Mouse (Mus musculus) ES-Bruce4 (cell line): Measurements from ENCODE around the gene Plin5. TPM values are rescaled to one million over a fixed set of nuclear protein-coding genes. Genes with fewer than 3 reads are reported as not detected.
"Not testable (repeated sequence)": the region's sequence is repeated elsewhere in the genome, so short reads cannot be mapped to it uniquely, and the experiment has no call there.

Experiments used
- H3K27ac ChIP-seq: 2 replicates; pipeline ENCODE4 v1.5.1; 2012; ENCODE audit warnings: low read length, inconsistent platforms; ENCODE audit not compliant: insufficient read depth
- H3K27me3 ChIP-seq: 2 replicates; pipeline ENCODE4 v1.6.1; 2012; ENCODE audit warnings: mild to moderate bottlenecking, low read length, inconsistent platforms; ENCODE audit not compliant: control insufficient read depth, poor library complexity, insufficient read depth, severe bottlenecking
- H3K36me3 ChIP-seq: 2 replicates; pipeline ENCODE4 v1.6.1; 2012; ENCODE audit warnings: inconsistent platforms, mild to moderate bottlenecking, low read length, moderate library complexity; ENCODE audit not compliant: control insufficient read depth, poor library complexity, insufficient read depth, severe bottlenecking
- H3K4me1 ChIP-seq: one replicate; pipeline ENCODE4 v1.8.1; 2011; ENCODE audit warnings: low read length; ENCODE audit not compliant: control insufficient read depth, insufficient read depth
- H3K4me3 ChIP-seq: 2 replicates; pipeline ENCODE4 v1.5.1; 2011; ENCODE audit warnings: low read depth, mild to moderate bottlenecking, low read length
- H3K9ac ChIP-seq: 2 replicates; pipeline ENCODE4 v1.6.1; 2012; ENCODE audit warnings: low read depth, mild to moderate bottlenecking, inconsistent platforms; ENCODE audit not compliant: poor library complexity, severe bottlenecking
- H3K9me3 ChIP-seq: replicated peaks from 2 replicates; pipeline ENCODE4 v1.6.1; 2012; ENCODE audit warnings: mild to moderate bottlenecking, low read length, inconsistent platforms; ENCODE audit not compliant: control insufficient read depth, poor library complexity, insufficient read depth, severe bottlenecking
- CTCF ChIP-seq: IDR thresholded peaks from one replicate; pipeline ENCODE4 v1.8.1; 2011; ENCODE audit warnings: low read depth, low read length
- EP300 ChIP-seq: IDR thresholded peaks from 2 replicates; pipeline ENCODE4 v1.6.1; 2011; ENCODE audit warnings: low read depth, low read length; ENCODE audit not compliant: insufficient read depth
- POLR2A ChIP-seq: IDR thresholded peaks from one replicate; pipeline ENCODE4 v1.8.1; 2011; ENCODE audit warnings: low read length; ENCODE audit not compliant: insufficient read depth
- polyA plus RNA-seq: library from polyadenylated mRNA; stranded (reverse); fragments of >200 nt; gene quantifications from 2 replicates; pipeline ENCODE4 v1.2.4, GENCODE M21; 2011; ENCODE audit warnings: low read depth; ENCODE audit not compliant: missing spikeins, insufficient read depth, insufficient read length

Gene Plin5
- polyA plus RNA-seq, 1 experiment: 1.0 TPM

DNA sequence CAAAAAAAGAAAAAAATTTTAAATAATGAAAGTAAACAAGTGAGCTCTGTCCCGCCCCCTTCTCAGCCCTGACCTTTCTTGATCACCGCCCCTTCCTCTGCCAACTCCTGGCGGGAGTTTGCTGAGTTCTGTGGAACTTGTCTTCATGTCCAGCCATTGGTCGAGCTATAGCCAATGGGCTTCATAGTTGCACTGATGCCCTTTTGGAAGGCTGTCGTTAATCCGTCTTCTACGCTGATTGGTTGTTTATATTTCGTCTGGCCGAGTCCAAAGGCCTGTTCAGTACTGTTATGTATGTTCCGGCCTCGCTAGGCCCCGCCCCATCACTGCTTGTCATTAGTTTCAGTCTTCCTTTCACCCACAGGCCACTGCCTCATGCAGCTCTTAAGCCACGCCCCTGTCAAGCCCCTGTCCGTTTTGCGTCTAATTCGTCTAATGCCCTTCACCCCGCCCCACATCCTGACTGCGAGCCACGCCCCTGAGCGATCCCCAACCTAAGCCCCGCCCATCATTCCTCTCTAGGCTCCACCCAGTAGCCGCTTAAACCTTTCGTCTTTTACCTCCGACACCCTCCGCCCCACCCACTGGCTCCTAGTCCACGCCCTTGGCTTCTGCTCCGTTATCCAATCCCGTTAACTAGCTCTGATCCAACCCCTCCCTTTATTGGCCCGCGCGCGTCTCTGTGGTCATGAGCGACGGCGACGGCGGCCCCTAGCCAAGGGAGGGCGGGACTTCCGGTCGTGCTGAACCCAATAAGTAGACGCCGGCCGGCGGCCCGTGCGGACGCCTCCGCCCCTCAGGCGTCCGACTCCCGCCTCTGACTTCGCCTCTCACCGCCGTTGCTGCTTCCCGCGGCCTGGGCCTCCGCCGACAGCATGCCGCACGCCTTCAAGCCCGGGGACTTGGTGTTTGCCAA, 38.3 kb downstream of the Plin5 start, which contains the start of gene Hdgfl2:
TSS of gene Hdgfl2 (plus strand) at position 755 of the 916 bp plus-strand sequence.
- no peaks in the 10 kb centered on the region for H3K27me3 ChIP-seq
- no peaks in the 10 kb centered on the region for H3K4me1 ChIP-seq
- H3K27ac ChIP-seq: no peak within 1 kb of the TSS
- H3K9ac ChIP-seq: peak within 1 kb of the TSS; percentile 83
- H3K36me3 ChIP-seq: peaks cover 16% of the 10 kb centered on the region
- H3K9me3 ChIP-seq: no peaks in the 10 kb centered on the region
- H3K4me3 ChIP-seq: peak within 1 kb of the TSS; percentile 87
- TF ChIP-seq POLR2A (peak; percentile 97), CTCF (no peak), EP300 (no peak)

GRCm38 (mm10) chr17:56078361-56078760, 39.0 kb downstream of the Plin5 start:
- H3K4me1 ChIP-seq, H3K27me3 ChIP-seq, H3K9me3 ChIP-seq, H3K36me3 ChIP-seq, H3K27ac ChIP-seq: not testable (repeated sequence)
- Histone ChIP-seq H3K9ac (peak overlapping the region; percentile 51; the same call in 1 of the 2 replicates), H3K4me3 (peak overlapping the region; percentile 52)

GRCm38 (mm10) chr17:56077523-56077922, 39.9 kb downstream of the Plin5 start:
- Histone ChIP-seq H3K9me3 (no peaks in the 10 kb centered on the region), H3K27ac (no peak overlapping the region), H3K4me1 (no peaks in the 10 kb centered on the region), H3K9ac (no peak overlapping the region), H3K36me3 (peaks cover 2% of the 10 kb centered on the region; the same call in 1 of the 2 replicates), H3K27me3 (no peaks in the 10 kb centered on the region), H3K4me3 (no peak overlapping the region)
- TF ChIP-seq EP300 (no peak), CTCF (no peak), POLR2A (no peak)

DNA sequence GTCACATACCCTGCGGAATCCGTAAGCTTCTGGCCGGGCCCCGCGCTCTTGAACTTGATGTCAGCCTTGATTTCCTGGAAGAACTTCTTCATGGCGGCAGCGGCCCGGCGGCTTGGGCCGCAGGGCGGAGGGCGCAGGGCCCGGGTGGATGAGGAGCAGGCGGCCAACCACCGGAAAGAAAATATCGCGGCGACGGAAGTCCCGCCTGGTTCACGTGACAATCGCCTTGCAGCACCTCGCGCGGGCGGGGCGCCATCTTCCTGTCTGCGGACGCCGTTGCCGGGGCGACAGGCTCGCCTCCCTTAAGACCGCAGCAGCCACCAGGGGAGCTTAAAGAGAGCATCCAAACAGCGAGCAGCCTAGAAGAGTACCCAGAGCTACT, 42.6 kb downstream of the Plin5 start, which contains the start of gene Ubxn6:
TSS of gene Ubxn6 (minus strand) at position 202 of the 382 bp plus-strand sequence.
- Histone ChIP-seq H3K27me3 (no peaks in the 10 kb centered on the region), H3K27ac (peak within 1 kb of the TSS; percentile 77), H3K4me3 (peak within 1 kb of the TSS; percentile 78), H3K36me3 (peaks cover 8% of the 10 kb centered on the region; the same call in 1 of the 2 replicates), H3K9me3 (no peaks in the 10 kb centered on the region), H3K4me1 (no peaks in the 10 kb centered on the region), H3K9ac (peak within 1 kb of the TSS; percentile 77)
- TF ChIP-seq POLR2A (no peak), CTCF (no peak), EP300 (no peak)

GRCm38 (mm10) chr17:56074097-56074826, 43.1 kb downstream of the Plin5 start:
- H3K36me3 ChIP-seq: peaks cover 8% of the 10 kb centered on the region; the same call in 1 of the 2 replicates
- H3K27me3 ChIP-seq: no peaks in the 10 kb centered on the region
- TF ChIP-seq CTCF (no peak), EP300 (no peak), POLR2A (no peak)
- peak overlapping the region; percentile 77 for H3K27ac ChIP-seq
- H3K4me3 ChIP-seq: peak overlapping the region; percentile 78
- no peaks in the 10 kb centered on the region for H3K9me3 ChIP-seq
- no peaks in the 10 kb centered on the region for H3K4me1 ChIP-seq
- H3K9ac ChIP-seq: peak overlapping the region; percentile 77
